In the genomic region with DNA sequence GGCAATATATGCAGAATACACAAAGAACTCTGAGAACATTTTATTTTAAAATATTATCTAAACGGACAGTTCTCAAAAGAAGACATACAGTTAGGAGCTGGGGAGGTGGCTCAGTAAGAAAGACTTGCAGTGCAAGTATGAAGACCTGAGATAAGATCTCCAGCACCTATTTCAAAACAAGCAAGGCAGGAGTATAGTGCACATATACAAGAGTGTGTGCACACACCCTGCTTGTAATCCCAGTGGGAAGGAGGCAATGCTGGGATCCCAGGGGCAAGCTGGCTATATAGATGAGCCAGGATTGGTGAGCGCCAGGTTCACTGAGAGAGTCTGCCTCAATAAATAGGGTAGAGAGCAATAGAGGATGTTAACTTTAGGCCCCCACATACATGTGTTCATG, we compare ENCODE assay signal across 35 mouse cellular contexts.
"Had no signal": no experiment of that assay in that cellular context is flagged by ENCODE, and none has a peak within 500 bp of the region (broad histone marks: within the 10 kb centered on the region; RNA-seq: fewer than 3 reads in every experiment).

No protein-coding gene starts in this region.

- H3K9me3 ChIP-seq: heart, embryonic 10.5 days; heart, embryonic 12.5 days; heart, embryonic 15.5 days; hindbrain, embryonic 12.5 days; hindbrain, embryonic 15.5 days; intestine, embryonic 15.5 days; kidney, embryonic 15.5 days had no signal

- H3K4me2 ChIP-seq: heart, embryonic 11.5 days; heart, embryonic 12.5 days; heart, embryonic 13.5 days; heart, embryonic 15.5 days; hindbrain, embryonic 12.5 days; hindbrain, embryonic 13.5 days; hindbrain, embryonic 14.5 days; hindbrain, embryonic 15.5 days; intestine, embryonic 15.5 days; kidney, embryonic 15.5 days had no signal

- H3K4me3 ChIP-seq: heart, embryonic 10.5 days; heart, embryonic 12.5 days; heart, embryonic 13.5 days; heart, embryonic 15.5 days; hindbrain, embryonic 10.5 days; hindbrain, embryonic 12.5 days; hindbrain, embryonic 13.5 days; hindbrain, embryonic 15.5 days; intestine, embryonic 15.5 days; kidney, embryonic 15.5 days; layer of hippocampus, adult 2 months; left cerebral cortex, adult 2 months had no signal

- ATAC-seq: hindbrain, embryonic 16.5 days; hindbrain, postnatal 0 days; inflammation-experienced regulatory T-cells, adult 6 months; intestine, embryonic 15.5 days; intestine, embryonic 16.5 days; intestine, postnatal 0 days had no signal

- DNase-seq: heart, postnatal 10 days; heart, postnatal 14 days; heart, postnatal 36 days; heart, postnatal 4 days; kidney, adult 11 months; kidney, adult 18-20 months; kidney, adult 2 months; kidney, adult 8-10 months; kidney, adult 9 months; kidney, postnatal 10 days; kidney, postnatal 14 days; kidney, postnatal 25 days; kidney, postnatal 36 days; kidney, postnatal 4 days; layer of hippocampus, adult 9-11 months had no signal

- H3K9ac ChIP-seq: heart, embryonic 12.5 days; heart, embryonic 13.5 days; heart, embryonic 15.5 days; hindbrain, embryonic 12.5 days; hindbrain, embryonic 13.5 days; hindbrain, embryonic 14.5 days; hindbrain, embryonic 15.5 days; intestine, embryonic 15.5 days; kidney, embryonic 15.5 days had no signal

- H3K4me1 ChIP-seq: hindbrain, embryonic 12.5 days; hindbrain, embryonic 13.5 days; hindbrain, embryonic 15.5 days; kidney, embryonic 15.5 days had no signal

- H3K27ac ChIP-seq: heart, embryonic 10.5 days; heart, embryonic 13.5 days; heart, embryonic 15.5 days; hindbrain, embryonic 10.5 days; hindbrain, embryonic 12.5 days; hindbrain, embryonic 13.5 days; hindbrain, embryonic 14.5 days; hindbrain, embryonic 15.5 days; hindbrain, postnatal 0 days; intestine, embryonic 15.5 days; kidney, embryonic 15.5 days; kidney, postnatal 0 days; layer of hippocampus, adult 2 months; left cerebral cortex, adult 2 months had no signal

- H3K27me3 ChIP-seq: heart, embryonic 12.5 days; heart, embryonic 13.5 days; heart, embryonic 15.5 days; hindbrain, embryonic 12.5 days; hindbrain, embryonic 13.5 days; hindbrain, embryonic 15.5 days; intestine, embryonic 15.5 days; kidney, embryonic 15.5 days had no signal

- H3K36me3 ChIP-seq: heart, embryonic 15.5 days; hindbrain, embryonic 15.5 days; intestine, embryonic 15.5 days had no signal
